Mouse (Mus musculus) myocyte (in vitro differentiated cells): ENCODE measurements around the gene Rabac1.

ENCODE experiments used
- CEBPB ChIP-seq: IDR thresholded peaks from 2 replicates; pipeline ENCODE4 v1.6.1; 2011; ENCODE audit warnings: mild to moderate bottlenecking, moderate library complexity; ENCODE audit not compliant: poor library complexity, insufficient read depth, severe bottlenecking
- POLR2A ChIP-seq: IDR thresholded peaks from one replicate; pipeline ENCODE4 v1.6.1; 2011; ENCODE audit warnings: low read depth, mild to moderate bottlenecking, control low read depth, moderate library complexity; ENCODE audit not compliant: insufficient read length
- POLR2AphosphoS2 ChIP-seq: IDR thresholded peaks from one replicate; pipeline ENCODE4 v1.6.1; 2011; ENCODE audit warnings: low read depth, control low read depth; ENCODE audit not compliant: insufficient read length
- REST ChIP-seq: IDR thresholded peaks from one replicate; pipeline ENCODE4 v1.6.1; 2011; ENCODE audit warnings: mild to moderate bottlenecking, control low read depth, moderate library complexity; ENCODE audit not compliant: insufficient read depth, insufficient read length

DNA sequence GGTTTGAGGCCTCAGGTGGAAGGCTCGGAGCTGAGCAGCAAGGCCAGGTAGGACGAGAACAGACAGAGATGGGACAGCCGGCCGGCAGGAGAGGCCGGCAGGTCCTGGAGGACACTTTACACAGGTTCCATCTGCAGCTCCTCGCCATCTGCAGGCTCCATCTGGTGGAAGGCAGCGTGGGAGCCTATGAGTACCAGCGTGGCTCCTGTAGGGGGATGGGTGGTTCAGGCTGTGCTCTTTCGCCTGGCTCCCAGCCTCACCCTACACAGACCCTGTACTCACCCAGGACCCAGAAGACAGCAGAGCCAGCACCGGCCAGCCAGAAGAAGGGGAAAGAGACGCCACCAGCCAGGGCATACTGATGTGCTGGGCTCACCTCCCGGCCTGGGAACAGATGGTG lies 2.7 kb downstream of the Rabac1 start:
- no peak for TF ChIP-seq POLR2A
- no peak for TF ChIP-seq REST
- no peak for TF ChIP-seq POLR2AphosphoS2
- no peak for TF ChIP-seq CEBPB
